Mouse (Mus musculus) kidney, adult 11 months (tissue): ENCODE measurements around the gene Efna1.

Source experiments
- DNase-seq: peaks from one replicate; pipeline ENCODE4 v3.0.0; 2022

The Efna1 gene

DNA sequence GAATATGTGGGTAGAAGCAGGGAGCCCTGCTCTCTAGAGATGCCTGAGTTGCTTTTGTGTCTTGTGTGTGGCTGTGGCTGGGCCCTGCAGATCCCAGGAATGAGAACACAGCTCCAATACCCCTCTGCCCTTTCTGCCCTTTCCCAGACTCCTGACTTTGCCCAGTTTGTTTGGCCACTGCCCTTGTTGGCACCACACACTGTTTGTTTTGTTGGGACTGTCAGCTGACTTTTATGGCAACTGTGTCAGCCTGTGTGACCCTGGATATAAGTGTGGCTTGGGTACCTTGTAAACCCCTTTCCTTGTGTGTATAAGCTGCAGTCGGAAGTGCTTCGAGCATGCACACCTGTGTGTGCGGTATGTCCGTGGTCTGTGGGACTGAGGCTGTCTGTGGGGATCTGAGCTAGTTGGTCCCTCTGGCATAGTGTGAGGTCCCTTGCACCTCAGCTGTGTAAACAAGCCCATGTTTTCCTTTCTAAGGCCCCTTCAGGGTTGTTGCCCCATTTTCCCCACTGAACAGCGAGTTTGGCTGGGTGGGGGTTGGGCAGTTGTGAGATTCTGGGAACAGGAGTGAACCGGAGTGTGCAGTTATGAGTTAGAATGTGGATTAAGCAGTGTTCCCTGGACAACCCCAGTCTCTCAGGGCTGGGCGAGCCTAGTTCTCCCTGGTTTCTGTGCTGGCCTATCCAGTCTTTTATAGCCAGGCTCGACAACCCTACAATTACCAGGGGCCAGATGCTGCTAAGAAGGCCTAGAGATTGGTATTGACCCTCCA lies 24.8 kb upstream of the Efna1 start:
- DNase-seq, result peak; percentile 67

DNA sequence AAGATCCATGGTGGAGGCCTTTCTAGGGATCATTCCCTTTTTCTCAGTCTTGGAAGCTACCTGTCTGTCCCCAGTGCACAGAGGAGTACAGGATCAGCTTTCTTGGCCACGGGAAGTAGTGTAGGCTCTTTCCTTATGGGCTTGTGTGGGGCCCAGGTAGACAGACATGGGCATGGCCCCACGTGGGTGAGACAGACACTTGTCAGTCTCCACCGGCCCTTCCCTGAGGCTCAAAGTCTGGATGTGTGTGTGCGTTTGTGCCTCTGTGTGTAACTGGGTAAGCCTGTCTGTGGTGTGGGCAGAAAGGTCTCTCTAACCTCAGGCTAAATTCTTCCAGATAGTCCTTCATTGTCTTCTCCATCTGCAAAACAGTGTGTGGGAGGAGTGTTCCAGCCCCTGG lies 24.2 kb upstream of the Efna1 start:
- DNase-seq, result no peak

DNA sequence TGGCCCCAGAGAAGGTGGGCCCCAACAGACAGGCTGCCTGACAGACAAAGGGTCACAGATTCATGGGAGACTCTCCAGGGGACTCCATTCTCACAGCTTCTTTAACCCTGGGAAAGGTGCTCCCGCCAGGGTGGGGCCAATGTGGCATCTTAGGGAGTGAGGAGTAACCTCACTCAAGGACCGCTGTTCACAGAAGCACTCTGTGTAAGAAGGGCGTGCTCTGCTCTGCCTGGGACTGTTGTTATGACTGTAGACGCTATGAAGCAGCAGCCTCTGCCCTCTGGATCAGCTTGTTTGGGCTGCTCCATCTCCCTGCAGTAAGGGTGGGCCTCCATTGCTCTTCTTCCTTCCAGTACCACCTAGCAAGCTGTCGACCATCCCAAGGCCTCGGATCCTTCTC lies 23.5 kb upstream of the Efna1 start:
- no peak for DNase-seq

DNA sequence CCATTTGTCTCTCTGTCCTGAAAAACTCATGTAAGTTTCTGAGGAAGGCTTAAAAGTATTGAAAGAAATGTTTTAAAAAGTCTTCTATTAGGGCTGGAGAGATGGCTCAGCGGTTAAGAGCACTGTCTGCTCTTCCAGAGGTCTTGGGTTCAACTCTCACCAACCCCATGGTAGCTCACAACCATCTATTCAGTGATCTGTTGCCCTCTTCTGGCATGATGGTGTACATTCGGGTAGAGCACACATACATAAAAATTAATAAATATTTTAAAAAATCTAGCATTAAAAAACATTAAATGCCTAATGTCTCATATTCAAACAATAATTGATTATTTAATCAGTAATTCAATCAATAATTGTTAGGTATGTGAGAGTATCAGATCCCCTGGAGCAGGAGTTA lies 19.6 kb upstream of the Efna1 start:
- DNase-seq, result no peak

DNA sequence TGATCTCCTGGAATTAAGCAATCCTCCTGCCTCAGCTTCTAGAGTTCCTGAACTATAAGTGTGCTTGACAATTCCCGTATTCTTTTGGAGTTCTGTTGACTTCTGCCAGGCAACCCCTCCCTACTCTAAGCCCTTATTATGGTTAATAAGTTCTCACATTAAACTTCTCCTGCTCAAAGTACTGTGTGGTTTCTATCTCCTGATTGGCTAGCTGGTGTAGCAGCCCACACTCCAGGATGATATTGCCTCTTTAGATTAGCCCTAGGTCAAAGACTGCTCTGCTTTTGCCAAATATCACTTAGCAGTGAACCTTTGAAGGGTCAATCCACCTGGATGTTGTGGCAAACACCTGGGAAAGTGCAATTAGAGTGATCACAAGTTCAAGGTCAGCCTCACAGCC lies 19.1 kb upstream of the Efna1 start:
- peak; percentile 83 for DNase-seq

DNA sequence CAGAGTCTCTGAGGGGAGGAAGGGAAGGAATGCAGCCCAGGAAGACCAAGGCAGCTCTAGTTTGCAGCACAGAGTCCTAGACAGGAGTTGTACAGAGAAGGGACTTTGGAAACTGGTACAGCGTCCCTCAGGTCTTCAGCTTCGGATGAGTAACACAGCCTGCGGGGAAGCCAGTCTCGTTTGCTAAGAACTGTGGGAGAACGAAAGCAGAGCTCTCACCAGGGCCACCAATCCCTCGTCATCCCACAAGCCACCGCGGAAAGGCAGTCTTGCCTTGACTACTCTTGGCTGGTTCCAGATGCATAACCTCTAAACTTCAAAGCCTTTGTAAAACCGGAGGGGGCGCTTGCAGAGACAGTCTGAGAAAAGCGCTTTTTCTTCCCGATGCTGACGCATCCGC lies 18.6 kb upstream of the Efna1 start:
- DNase-seq, result peak; percentile 56

DNA sequence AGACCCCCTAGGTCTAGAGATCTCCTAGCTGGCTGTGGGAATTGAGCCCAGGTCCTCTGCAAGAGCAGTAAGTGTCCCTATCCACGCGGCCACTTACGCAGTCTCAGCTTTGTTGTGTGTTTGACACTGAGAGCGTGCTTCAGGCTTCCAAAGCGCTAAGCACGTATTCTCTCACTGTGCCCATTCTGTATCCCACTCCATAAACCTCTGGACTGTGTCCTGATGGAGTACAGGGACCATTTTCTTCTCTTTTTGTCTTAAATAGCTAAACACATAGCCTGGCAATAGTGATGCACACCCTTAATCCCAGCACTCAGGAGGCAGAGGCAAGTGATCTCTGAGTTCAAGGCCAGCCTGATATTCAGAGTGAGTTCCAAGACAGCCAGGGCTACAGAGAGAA lies 18.0 kb upstream of the Efna1 start:
- no peak for DNase-seq

DNA sequence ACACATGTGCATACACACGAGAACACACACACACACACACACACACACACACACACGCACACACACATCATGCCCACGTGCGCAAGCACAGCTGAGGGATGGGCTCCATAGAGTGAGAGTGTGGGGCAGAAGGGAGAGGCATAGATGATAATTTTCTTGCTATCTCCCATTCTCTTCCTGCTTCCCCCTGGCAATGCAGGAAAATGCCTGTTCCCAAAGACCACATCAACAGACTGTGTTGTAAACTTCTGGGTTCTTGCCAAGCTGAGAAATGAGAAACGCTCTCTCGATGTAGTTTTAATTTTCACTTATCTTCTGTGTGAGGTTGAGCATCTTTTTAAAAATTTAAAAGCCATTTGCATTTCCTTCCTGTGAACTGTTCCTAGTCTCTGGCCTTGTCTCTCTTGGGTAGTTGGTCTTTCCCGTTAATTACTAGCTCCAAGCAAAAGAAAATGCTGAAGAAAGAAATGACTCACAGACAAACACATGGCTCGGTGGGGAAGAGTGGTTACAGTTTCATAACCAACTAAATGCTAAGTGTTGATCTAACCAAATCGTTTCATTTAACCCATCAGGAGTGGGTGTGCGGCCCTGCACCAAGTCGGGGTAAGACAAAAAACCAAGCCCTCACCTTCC lies 15.9 kb upstream of the Efna1 start:
- DNase-seq, result no peak

DNA sequence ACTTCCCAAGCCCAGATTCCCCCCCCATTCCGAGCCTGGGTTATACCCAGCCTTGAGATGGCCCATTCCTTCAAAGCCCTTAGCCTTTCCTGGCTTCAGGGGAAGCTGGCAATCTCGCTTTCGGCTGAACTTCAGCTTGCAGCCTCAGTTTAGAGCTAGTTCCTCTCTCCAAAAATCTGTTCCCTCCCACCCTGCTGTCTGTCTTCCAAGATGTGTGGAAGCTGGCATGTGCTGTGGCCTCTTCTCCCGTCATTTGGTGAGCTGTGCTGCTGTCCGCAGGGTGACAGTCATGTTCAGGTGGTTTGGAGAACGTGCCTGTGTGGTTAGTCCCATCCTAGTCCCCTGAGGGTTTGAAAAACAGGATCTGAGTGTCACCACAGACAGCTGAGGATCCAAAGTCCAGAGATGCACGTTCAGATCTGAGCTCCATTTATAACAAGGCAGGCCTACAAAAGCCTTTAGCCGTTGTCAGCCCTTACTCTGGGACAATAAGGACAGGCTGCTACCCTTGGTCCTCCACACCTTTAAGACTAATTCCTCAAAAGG lies 14.8 kb upstream of the Efna1 start:
- no peak for DNase-seq

DNA sequence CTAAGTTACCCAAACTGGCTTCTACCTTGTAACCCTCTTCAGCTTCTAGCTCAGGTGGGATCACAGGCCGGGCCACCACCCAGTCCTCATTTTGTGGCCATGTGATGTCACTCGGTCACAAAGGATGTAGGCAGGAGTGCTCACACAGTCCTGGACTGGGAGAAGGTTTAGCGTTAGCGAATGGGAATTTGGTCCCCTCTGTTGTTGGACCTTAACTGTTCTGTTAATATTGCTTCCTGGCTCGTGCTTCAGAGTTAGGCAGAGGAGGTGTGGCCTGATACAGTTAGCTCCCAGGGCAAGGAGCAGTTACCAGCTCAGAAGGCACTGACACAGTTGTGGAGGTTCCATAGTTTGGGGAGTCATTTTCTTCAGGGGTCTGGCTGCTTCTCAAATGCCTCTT lies 13.3 kb upstream of the Efna1 start:
- peak; percentile 73 for DNase-seq

DNA sequence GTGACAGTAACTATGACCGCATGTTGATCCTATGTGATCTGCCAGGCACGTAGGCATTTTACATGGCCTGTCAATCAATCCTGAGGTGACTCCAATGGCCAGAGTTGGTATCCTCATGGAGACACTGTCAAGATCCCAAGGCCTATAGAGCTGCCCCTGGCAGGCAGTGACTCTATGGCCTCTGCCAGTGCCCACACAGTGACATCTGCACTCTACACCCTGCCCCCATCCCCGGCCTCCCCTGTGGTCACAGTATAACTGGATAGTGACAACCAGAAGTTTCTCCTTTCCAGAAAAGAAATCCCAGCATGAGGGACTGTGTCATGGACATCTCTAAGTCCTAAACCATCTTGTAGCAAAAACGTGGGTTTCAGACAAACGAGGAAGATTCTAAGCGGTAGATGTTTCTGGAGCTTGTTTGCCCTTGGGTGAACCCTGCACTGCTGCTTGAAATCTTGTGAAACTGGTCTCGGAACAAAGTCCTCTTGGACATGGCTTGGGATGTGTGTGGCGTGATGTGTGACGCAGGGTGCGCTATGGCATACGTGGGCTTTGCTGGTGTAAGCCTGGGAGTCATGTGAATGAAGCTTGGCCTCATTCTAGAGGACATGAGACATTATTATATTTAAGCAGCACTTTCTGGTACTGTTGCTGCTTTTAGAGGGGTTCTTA lies 12.4 kb upstream of the Efna1 start:
- peak; percentile 78 for DNase-seq

DNA sequence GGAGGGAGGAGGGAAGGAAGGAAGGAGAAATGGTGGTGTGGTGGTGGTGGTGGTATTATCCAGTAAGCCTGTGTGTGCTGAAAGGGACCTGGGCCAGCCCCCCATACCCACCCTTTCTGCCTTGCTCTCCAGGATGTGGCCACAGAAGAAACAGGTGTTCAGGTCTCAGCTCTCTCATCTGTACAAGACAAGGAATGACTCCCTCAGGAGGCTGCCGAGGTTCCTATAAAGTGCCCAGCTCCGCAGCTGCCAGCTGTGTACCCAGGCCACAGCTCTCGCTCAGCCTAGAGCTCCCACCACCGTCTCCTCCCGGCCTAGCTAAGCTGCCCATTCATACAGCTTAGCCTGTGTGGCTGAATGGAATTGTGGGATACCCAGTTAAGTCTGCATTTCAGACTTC lies 11.4 kb upstream of the Efna1 start:
- DNase-seq, result no peak

DNA sequence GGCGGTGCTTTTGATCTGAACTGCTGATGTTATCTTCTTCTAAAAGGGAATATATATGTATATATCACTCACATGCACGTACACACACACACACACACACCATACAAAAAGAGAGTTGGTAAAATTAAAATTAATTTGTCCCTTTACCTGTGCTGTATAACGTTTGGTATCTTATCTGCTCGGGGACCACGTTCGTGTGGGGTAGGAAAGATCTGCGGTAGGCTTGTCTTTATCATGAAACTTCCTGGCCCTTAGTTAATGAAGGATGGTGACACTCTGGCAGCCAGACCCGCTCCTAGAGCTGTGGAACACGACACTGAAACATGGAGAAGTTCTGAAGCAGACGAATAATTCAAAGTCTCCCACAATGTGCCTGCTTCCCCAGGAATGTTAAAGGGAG lies 10.9 kb upstream of the Efna1 start:
- DNase-seq, result no peak

DNA sequence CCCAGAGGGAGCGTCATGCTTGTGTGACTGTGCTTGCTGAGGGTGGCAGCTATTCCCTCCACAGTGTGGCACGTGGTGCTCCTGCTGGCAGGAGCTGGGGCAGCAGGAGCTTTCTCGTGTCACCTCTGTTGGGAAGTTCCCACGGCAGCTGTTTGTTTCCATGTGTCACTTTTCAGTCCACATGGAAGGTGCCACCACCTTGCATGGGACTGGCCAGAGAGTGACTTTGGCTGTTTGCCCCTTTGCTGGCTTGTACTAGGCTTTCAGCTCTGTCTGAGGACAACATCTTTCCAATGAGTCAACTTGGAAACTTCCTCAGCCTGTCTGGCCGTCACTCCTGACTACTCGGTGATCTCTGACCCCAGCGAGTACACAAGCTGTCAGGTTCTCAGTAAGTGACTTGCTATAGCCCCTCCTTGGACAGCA lies 7.6 kb upstream of the Efna1 start:
- peak; percentile 70 for DNase-seq

DNA sequence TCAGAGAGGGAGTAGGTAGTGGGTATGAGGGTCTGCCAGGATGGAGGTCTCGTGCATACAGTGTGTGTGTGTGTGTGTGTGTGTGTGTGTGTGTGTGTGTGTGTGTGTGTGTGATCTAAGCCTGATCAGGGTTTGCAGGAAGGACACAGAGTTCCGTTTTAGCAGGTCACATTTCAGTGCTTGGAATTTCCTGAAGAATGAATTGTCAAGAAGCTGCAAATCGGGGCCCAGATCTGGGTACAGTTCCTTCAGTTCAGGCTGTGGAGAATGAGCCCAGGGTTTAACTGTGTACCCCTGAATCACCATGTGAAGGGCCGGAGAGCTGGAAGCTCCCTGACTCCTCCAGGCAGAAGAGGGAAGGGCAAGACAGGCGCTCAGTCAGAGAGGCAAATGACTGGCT lies 6.3 kb upstream of the Efna1 start:
- DNase-seq, result no peak

DNA sequence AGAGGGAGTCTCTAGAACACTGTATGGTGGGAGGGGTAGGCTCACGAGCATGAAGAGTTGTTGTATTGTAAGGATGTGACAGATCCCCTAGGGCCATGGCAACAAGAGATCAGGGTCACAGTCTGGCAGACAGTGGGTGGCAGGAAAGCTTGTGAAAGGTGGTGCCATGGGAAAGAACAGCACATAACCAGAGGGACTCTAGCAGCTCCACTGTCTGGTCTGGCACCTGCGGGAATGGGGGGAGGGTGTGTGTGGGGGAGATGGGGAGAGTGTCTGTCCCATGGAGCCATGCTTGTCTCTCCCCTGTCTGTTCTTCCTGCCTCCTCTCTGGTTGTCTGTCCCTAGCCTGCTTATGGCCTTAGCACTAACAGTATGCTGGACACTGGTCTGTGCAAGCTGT lies 4.6 kb upstream of the Efna1 start:
- DNase-seq, result no peak

DNA sequence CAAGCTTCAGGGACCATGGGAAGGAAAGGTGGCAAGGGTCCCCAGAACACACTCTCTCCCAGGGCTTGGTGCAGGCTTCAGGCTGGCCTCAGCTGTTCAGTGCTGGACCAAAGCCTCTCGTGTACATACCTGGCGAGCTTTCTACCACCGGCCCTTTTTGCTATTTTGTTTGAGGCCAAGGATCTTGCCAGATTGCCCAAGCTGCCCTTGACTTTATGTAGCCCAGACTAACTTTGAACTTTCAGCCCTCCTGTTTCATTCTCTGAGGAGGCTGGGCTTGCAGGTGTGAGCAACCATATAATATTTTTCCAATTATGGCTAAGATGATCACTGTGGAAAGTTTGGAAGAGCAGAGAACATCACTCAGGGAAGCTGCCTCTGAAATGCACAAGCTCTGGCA lies 3.3 kb upstream of the Efna1 start:
- no peak for DNase-seq

DNA sequence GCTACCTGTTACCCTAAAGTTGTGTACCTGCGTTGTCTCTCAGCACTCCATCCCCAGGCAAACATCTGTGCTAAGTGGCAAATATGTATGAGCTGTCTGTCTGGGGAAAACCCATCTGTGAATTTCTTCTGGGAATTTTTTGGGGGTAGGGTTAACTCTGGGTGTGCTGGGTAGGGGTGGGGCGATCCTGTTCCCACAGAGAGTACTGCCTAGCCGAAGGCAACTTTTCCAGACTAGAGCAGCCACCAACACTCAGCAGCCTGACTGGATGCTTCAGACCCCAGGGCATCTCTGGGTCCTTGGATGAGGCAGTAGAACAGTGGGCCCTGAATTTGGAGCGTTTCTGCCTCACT lies 1.3 kb upstream of the Efna1 start:
- no peak for DNase-seq

DNA sequence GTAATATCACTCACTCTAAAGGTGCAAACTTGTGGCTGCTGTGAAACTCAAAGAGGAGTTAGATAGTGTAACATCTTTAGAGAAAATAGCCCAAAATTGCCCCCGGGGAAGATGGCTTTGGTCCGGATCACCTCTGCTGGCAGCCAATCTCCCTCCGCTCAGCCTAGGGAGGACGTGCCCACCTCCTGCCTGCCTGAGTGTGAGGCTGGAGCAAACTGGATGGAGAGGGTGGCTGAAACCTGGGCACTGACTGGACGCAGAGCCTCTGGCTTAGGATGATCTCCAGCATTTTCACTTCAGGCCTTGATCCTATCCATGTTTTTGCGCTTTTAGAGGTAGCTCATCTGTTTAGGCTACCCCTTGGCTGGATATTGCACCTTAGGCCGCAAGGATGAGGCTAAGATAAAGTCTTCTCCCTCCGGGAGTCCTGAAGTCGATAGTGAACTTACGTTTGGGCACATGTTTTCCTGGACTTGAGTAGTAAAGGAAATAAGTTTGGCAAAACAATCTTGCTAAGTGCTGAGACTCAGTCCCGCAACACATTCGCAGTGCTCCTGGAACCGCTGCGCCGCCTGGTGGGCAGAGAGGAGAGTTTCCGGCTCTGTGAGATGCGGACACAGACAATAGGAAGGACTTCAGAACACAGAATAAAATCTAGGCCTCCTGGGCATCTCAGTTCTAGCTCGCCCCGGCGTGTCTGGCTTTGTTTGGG lies 793 bp upstream of the Efna1 start:
- DNase-seq, result peak; percentile 81

DNA sequence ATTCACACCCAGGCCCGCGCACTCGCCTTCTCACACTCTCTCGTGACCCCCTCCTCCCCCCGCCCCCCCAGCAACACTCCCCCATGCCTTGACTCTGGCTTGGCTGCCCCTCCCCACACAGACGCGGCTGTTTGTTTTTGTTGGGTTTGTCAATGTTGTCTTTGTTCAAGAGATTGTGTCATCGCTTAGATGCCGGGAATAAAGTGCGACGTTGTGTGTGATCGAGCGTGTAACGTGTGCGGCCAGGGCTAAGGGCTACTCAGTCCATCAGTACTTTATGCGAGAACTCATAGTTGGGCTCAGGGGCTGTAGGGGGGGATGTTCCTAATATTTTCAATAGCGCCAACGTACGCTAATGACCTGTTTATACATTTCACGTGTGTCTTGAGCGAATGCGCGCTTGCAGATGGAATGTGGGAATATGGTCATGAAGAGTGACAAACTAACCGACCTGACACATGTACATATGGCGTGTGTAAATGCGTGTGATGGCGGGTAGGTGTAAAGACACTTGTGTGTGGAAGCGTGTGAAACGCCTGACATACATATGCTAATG lies 814 bp downstream of the Efna1 start:
- DNase-seq, result peak; percentile 53

DNA sequence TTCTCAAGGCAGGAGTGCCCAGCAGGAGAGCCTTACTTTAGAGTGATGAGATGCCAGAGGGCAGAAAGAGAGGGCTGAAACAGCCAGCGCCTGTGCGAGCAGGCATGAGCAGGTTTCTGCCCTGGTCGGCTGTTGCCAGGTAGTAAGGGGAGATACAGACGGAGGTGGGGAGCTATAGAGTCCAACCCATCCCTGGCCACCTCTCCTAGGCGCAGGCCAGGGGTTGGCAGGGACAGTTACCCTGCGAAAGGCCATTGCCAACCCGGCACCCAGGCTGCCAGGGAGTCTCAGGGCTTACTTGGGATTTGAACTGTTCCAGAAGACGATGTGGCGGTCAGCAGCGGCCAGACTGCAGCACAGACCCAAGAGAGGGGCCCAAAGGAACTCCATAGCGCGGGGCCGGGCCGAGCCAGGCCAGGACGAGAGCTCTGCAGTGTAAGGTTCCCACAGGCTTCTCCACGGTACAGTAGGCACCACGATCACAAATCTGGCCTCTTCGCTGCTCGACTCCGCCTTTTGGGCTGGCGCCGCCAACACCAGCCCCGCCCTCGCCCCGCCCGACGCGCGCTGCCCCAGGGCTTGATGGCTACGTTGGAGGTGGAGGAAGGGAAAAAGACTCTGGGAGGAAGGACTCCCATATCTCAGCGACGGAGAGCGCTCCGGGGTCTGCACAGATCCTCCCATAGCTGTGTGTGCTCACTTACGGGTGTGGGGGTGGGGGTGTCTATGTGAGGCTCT lies 1.6 kb downstream of the Efna1 start:
- peak; percentile 91 for DNase-seq

DNA sequence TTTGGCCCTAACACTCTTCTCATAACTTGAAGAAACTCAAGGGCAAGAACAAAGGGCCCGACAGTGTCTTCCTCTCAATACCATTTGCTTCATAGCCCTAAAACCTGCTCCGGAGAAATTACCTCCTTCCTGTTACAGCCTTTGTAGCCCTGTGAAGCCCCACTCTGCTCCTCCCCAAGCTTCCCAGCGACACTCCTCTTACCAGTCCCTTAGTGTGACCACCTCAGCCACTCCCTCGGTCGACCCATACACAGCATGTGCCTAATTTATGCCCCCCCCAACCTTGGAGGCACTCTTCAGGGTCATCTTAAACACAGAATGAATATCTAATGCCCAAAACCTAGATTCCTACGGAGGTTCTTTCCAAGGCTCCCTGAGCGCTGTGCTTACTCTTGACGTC lies 2.3 kb downstream of the Efna1 start:
- no peak for DNase-seq
